Mouse (Mus musculus): ENCODE data around the gene Arhgap15.

Gene Arhgap15

GRCm38 (mm10) chr2:44121162-44121561 lies 372.5 kb downstream of the Arhgap15 start:
- no peak for DNase-seq

DNA sequence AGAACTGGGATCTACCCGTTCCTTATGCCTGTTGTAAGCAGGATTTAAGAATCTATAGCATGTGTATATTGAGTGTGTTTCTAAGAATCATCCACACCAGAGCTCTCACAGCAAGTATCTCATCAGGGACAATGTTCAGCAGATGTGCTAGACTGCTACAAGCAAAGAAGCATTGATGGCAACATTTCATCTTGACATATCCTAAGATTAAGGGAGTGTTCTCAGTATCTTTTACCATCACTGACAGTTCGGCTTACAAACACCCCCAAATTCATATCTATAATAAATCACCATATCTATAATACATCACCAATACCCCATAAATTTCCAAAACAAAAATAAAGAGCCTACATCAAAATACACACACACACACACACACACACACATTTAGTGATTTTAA lies 374.6 kb downstream of the Arhgap15 start:
- no peak for DNase-seq

GRCm38 (mm10) chr2:44124093-44124492 lies 375.5 kb downstream of the Arhgap15 start:
- DNase-seq: no peak

DNA sequence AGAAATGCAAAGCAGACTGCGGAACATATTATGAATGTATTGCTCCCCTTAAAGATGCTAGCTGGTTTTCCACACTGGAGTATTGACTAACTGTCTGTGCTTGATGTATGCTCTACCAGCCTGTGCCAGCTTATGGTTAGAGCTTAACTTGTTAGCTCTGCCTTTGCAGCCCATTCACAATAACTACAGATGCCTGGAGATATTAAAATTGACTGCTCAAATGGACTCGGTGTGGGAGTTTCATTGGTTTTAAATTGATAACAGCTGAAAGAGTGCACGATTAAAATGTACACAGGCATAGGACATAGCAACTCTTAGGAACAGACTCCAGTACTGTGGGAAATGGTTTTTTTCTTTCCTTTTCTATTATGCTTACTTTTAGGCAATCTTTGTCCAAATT lies 376.1 kb downstream of the Arhgap15 start:
- no peak for DNase-seq

DNA sequence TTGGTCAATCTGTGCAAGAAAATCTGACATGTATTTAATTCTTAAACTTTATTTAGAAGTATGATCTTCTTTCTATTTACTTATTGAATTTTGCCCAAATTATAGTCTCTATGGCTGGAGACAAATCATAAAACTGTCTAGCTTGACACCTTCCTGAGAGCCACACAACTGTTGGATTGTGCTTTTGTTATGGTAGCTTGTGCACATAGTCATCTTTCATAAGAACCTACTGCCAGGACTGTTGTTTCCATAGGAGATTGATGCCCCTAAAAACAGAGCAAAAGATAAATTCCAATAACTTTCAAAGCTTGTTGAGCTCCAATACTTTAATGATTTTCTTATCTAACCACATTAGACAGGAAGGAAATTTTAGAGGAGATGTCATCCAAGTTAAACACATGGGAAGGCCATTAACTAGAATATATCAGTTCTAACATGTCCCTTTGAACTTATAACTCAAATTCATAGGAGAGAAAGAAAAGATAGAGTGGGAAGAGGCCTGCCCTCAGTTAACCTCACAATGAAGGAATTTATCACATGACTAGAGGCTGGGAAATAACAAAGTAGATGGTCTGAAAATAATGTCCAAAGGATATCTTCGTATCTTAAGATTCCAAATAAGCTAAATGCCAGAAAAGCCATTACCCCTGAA lies 377.5 kb downstream of the Arhgap15 start:
- DNase-seq: no peak

DNA sequence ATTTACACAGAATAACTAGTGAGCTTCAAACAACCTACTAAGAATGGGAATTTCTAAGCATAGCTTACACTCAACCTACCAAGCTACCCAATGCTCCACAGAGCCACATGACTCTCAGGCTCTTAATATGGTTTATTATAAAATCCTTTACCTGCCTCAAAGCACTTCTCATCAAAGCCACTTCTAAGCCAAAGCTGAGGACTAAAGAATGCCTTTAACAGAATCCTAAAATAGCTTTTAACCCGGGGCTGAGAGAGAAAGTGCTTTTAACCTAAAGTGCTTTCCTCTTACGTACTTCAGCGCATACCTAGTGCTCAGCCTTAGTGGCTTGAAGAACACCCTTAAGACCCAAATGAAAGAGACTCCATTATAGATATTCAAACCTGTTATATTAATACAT lies 380.9 kb downstream of the Arhgap15 start:
- no peak for DNase-seq

- no peak for DNase-seq
These were observed 382.6 kb downstream of the Arhgap15 start for GRCm38 (mm10) chr2:44131271-44131670.

DNA sequence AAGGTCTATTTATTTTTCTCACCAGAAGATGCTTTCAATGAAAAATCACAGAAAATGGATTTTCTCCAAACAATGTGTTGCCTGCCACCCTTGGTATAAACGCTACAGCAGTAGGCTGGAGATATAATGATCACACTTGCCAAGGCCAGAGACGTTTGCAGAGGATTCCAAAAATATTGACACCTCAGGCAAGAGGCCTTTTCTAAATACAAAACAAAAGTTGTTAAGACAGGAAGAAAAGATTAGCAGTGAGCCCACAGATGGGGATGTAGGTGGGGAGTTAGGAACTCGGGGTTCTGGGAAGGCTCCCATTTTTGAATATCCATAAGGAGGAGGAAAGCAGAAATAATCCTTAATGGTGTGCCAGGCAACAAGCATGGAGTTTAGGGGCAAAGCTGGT lies 386.2 kb downstream of the Arhgap15 start:
- no peak for DNase-seq

GRCm38 (mm10) chr2:44140455-44140854 lies 391.8 kb downstream of the Arhgap15 start:
- DNase-seq: no peak

- DNase-seq: no peak
These were observed 393.5 kb downstream of the Arhgap15 start for GRCm38 (mm10) chr2:44142152-44142551.

GRCm38 (mm10) chr2:44142611-44143010 lies 394.0 kb downstream of the Arhgap15 start:
- DNase-seq: no peak

DNA sequence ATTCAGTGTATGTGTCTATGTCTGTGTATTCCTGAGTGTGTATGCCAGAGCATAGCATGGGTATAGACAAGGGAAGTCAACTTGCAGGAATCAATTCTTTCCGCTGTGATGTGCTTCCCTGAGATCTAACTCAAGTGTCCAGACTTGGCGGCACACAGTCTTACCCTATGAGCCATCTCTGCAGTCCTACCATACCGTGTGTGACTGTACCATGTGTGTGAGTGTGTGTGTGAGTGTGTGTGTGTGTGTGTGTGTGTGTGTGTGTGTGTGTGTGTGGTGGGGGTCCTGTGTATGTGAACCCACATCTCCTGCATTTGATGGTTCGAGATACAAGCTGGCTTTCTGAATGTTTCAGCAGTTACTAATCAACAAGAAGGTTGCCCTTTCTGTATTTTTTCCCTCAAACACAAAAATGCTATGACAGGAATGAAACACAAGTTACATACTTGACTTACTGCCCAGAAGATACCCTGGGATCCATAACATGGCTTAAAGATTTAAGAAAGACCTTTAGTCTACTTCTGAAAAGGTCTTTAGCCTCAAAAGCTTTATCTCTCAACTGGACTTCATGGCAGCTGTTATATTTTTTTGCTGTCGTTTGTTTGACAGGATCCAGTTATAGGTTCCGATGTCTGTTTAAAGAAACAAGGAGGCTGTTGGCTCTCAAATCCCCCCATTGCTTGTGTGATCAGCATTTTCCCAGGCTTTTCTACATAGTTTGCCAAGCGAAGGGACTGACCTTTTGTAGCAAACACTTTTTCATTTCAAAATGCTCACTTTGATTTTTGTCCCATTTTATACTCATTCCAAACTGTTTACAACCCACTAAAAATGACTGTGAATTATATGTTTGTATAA lies 397.7 kb downstream of the Arhgap15 start:
- DNase-seq: peak; percentile 56

DNA sequence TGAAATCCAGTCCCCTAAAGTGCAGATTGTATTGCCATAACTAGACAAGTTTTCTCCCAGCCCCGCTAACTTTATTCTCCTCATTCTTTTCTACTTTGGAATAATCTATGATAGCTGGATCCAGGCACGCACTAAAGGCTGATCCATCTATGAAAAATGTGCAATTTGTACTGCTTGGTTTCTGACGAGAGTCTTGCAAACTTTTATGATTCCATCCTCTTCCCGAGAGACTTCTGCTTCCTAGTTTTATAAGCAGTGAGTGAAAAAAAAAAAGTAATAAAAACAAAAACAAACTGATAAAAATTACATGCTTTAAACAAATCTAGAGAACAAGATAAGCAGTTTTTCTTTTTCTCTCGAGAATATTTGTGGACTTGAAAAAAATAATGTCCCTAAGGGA lies 398.9 kb downstream of the Arhgap15 start:
- peak; percentile 4 for DNase-seq

GRCm38 (mm10) chr2:44147971-44148370 lies 399.3 kb downstream of the Arhgap15 start:
- peak; percentile 25 for DNase-seq

GRCm38 (mm10) chr2:44148550-44149100 lies 400.0 kb downstream of the Arhgap15 start:
- DNase-seq: peak; percentile 19

DNA sequence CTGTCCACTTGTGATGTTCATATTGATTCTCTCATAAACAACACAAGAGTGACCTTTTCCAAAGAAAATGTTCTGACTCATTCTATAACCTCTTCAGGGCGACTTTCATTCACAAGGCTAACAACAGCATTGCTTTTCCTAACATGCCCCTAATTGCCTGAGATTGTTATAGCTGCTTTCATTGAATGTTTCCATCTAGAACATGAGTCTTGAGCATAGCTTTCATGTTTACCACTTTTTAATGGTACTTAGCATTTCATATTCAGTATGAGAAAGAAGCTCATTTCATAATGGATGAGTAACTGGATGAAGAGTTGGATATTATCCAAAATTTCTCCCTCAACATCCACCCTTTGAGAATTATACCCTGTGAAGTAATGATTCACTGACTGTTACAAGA lies 403.7 kb downstream of the Arhgap15 start:
- no peak for DNase-seq

DNA sequence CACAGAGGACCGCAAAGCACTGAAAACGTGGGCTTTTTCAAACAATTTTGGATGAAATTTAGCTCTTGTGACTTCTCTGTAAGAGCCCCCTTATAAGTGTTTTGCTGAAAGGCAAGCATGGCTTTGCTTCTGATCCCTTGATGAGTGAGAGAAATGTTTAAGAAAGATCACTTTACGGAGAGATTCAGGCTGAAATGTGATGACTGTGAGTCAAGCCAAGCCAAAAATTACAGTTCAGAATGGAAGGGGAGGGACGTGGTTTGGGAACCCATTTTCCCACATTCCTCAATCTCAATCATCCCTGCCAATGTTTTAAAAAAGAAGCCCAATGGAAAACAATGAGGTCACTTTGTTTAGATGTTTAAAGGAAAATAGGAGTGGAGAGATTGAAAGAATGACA lies 411.7 kb downstream of the Arhgap15 start:
- DNase-seq: no peak

- DNase-seq: peak; percentile 47
These were observed 417.2 kb downstream of the Arhgap15 start for GRCm38 (mm10) chr2:44165789-44166188.

DNA sequence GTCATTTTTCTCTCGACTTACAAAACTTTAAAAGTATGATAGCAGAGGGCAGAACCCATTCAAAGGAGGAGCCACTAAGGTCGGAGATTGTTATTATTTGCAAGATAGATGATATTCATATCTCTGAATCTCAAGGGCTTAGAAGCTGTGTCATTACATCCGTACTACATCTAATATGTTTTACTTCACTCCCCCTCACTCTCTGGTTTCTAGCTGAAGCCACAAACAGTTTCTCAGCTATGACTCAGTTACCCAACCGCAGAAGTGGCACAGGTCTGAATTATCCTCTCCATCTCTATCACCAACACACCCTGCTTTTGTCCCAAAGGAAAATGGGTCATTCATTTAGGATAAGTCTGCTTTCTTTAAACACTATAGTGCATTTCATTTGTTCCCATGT lies 418.1 kb downstream of the Arhgap15 start:
- no peak for DNase-seq

DNA sequence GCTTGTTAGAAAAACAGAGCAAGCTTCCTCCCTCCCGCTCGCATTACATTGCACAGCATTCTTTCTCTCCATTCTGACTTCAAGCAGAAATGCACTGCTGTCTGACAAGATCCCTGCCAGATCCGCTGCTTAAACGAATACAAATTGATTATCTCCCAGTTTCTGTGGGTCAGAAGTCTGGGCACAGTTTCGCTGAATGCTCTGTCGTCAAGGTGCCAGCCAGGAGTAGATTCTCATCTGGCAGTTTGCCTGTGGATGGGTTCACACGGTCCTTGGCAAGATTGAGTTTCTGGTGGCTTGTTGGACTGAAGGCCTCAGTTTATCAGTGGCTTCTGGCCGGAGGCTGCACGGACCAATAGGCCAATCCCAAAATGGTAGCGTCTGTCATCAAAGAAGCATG lies 435.9 kb downstream of the Arhgap15 start:
- DNase-seq: no peak

DNA sequence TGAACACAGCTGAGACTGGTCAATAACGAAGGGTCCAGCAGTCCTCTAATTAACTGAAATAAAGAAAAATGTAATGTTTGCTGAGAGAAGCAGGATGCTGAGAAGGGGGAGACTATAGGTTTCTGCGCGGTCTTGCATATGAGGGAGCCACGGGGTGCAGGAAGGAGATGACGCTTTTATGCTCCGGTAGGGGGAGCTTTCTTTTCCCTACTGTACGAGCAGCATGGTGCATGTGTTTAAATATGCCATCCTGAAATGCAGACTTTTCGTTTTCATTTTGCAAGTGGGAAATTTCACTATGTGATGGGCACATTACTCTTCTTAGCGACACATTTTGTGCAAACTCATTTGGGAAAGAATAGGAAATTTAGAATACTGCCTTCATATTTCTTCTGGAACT lies 442.1 kb downstream of the Arhgap15 start:
- DNase-seq: no peak

DNA sequence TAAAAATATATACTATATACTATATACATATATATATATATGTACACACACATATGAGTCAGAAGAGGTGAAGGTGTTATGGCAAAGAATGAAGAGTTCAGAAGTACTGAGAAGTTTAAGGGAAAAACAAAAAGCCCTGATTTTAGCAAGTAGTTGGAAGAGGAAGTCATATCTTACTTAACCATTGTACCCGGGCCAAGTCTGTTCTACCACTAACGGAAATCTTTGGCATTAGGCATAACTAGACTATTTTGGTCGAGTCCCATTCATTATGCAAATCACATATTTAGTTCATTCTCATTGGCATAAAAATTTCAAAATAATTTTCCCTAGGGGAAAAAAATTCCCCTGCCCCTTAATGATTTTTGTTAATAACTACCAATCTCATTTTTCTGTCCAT lies 443.4 kb downstream of the Arhgap15 start:
- no peak for DNase-seq

DNA sequence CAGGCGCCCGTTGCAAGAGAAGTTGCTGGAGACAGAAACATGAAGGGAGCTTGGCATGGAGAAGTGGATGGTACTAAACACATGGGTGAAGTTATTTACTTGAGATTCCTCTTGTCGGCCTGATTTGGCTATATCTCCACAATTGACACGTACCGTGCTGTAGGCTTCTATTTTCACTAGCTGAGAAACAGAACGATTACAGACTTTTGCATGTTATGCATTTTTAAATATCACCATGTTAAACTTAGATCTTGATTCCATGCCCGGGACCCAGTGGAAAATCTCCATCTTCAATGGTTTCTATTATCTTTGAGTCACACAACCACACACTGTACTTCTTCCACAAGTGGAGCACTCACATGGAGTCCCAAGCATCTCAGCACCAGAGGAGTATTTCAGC lies 466.9 kb downstream of the Arhgap15 start:
- DNase-seq: no peak

DNA sequence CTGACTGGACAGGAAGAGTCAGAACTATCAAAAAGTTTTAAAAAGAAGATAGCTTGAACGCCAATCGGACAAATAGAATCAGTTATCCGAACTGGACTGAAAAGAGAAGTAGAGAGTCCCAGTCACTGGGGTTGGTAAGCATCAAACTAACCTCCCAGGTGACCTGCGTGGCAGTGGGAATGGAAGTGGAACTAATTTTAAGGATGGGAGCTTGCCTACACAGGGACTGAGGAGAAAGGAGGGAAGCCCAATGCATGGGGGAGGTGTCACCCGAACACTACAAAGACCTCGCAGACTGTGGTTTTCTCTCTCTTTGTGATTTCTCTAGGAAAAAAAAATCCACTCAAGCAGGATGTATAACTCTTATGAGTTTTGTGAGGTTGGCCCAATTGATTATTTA lies 469.2 kb downstream of the Arhgap15 start:
- no peak for DNase-seq

All from lung, postnatal 10 days (tissue).